Mouse (Mus musculus) adrenal gland (tissue): ENCODE data around the gene Cd164.

Experiments used
- intact Hi-C: fragments of 180-260 bp; cut with DNase I; formaldehyde crosslinking; loops from one replicate; pipeline ENCODE4 v1.15.1; 2025

The Cd164 gene

DNA sequence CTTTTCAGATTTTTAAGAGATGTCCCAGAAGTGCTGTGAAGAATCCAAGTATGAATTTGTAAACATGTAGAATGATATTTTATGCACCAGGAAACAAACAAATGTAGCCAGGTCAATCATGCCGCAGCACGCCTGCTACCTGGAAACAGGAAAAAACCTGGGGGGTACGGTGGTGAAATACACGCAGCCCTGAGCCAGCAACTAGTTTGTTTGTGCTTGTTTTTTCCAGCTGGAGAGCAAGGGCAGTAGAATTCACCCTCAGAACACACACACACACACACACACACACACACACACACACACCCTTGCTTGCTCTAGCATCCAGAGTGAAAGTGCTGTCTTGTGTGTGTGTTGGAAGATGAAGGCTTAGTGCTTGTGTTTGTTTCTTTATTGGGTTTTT, 28.1 kb upstream of the Cd164 start:
- intact Hi-C loops, result no loop called here

DNA sequence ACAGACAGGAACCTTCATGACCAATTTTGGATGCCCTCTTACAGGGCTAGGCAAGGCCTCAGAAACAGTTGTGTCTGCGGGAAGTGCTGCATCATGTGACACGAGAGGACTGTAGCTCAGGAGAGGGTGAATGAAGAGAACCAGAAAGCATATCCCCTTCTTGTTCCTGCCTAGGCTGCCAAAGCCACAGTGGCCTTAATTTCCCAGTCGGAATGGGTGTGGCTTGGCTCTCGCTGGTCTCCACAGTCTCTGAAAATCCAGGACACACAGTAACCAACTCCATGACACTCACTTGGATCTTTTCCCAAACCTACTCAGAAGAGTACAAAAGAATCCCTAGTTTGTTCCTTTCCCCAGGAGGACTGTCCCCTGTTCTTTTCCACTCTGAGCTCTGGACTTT, 18.3 kb upstream of the Cd164 start:
- intact Hi-C loops, result loop anchor here (10.0 kb wide), 2 partner anchors 66 to 196 kb away; partner anchors contain the start of genes Ak9 and Fig4

DNA sequence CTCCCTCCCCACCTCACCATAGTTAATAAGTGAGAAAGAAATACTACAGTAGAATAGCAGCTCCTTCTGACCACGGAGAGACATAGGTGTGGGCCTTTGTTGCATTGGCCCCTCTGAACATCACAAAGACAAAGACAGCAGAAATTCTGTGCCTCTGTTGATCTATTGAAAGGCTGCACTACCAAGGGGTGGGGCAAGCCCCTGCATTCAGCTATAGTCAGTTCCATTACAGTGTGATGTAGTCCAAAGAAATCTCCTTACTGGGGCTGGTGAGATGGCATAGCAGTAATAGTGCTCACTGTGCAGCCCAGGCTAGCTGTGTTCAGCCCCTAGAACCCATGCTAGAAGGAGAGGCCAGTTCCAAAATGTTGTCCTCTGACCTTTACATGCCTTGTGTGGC, 14.2 kb upstream of the Cd164 start:
- intact Hi-C loops, result loop anchor here (10.0 kb wide), 2 partner anchors 70 to 200 kb away; partner anchors contain the start of genes Ak9 and Fig4

DNA sequence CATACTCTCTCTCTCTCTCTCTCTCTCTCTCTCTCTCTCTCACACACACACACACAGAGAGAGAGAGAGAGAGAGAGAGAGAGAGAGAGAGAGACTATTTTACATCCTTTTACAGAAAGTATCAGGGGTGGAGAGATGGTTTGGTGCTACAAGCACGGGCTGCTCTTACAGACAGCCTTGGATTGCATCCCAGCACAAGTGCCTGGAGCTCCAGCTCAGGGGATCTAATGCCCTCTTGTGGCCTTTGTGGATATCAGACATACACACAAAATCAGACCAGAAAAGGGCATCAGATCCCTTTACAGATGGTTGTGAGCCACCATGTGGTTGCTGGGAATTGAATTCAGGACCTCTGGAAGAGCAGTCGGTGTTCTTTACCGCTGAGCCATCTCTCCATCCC, 13.8 kb upstream of the Cd164 start:
- intact Hi-C loops, result loop anchor here (10.0 kb wide), 2 partner anchors 71 to 201 kb away; partner anchors contain the start of genes Ak9 and Fig4

DNA sequence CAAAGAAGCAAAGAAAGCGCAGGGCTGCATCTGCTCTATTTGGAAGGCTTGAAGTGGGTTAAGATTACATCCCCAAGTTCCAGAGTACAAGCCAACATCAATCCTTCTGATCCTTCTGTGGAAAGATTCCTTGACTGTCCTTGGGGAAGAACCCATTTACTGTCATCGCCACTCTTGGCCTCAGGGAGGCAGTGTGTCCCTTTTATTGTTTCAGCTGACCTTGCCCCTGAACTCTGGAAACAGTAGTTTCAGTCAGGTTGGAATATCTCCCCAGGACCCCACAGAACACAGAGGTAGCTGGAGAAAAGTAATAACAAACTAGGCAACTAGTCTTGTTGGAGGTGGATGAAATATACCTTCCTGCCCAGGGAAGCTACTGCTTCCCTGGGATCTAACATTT, 10.1 kb upstream of the Cd164 start:
- intact Hi-C loops, result loop anchor here (2.0 to 10.0 kb wide), 3 partner anchors 74 to 204 kb away; partner anchors contain the start of genes Ak9 and Fig4

DNA sequence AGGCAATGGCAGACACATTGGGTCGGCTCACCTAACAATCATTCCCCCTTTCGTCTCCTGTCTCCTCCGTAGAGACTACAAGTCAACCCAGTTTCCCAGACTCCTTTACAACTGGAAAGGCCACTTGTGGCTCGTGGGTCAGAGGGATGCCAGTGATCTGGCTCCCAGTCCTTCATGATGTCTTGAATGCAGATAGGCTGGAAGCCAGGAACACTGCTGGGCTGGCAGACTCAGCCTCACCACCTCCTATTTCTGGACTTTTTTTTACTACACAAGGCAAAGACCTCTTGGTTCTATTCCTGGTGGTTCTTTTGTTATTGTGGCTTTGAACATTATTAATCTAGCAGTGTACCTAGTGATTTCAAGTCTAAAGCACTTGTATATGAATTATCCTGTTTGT, 4.9 kb upstream of the Cd164 start:
- intact Hi-C loops, result loop anchor here (10.0 kb wide), 1 partner anchor 780 kb away; no protein-coding TSS in a partner anchor

DNA sequence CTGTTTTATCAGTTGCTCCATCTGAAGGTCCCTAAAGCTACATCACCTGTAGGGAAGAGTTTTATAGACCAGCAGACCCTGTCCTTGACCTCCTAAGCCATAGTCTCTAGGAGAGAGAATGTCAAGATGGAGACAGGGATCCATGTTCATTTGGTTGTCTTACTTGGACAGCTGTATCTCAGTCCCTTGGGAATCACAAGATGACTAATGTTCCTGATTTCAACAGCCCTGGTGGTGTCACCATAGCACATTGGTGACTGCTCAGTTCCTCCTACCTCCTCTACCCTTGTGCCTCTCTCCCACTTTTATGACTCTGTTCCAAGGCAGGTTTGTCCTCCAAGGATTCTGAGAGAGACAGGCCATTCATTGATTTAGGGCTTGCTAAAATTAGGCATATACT, 4.3 kb upstream of the Cd164 start:
- intact Hi-C loops, result loop anchor here (10.0 kb wide), 1 partner anchor 780 kb away; no protein-coding TSS in a partner anchor

DNA sequence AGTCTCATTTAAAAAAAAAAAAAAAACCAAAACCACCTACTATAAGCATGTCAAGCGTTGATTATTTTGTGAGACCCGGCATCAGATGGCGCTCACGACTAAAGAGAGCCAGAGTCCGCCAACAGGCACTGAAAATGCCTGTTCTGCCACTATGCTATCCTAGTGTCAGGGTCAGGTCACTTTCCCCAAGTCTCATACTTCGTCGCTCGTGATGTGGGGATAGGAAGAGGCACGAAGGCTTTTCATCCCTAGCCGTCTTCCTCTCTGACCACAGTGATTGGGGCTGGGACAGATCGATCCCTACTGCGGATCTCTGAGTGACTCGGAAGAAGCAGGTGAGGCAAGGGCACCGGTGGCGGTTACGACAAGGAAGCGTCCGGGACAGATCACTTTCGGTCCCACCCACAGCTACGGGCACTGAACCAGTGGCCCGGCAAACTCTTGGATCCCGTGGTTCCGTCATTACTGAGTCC, 670 bp upstream of the Cd164 start:
- intact Hi-C loops, result loop anchor here (2.0 to 10.0 kb wide), 2 partner anchors 164 to 776 kb away; no protein-coding TSS in a partner anchor

DNA sequence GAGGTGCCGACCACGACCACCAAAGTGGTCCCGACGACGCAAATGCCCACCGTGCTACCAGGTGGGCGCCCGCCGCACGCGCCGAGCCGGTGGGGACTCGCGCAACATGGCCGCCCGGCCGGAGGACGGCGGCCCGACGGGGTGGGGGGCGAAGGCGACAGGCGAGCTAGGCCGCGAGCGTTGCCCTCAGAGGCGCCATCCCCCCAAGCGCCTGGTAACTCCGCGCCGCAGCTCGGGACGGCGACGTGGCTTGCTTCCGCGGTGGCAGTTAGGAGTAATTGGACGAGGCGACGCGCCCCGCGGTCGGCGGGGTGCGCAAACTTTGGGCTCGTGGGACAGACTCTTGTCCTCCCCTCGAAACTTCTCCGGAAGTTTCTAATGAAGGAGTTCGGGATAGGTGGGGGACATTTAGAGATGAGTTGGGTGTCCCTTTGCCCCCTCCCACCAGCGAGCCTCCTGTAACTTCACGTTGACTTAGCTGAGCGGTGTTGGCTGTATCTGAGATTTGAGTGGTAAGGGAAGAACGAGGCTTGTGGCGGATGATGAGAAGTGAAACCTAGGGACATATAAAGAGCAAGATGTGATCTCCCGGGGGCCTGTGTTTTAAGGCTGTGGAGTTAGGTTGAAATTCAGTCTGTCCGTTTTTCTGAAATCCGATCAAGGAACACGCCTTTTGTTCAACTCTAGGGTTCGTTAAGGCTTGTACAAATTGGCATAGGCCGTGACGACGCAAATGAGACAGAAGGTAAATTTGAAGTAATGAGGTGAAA, 611 bp downstream of the Cd164 start:
- intact Hi-C loops, result loop anchor here (2.0 to 10.0 kb wide), 2 partner anchors 163 to 775 kb away; no protein-coding TSS in a partner anchor

DNA sequence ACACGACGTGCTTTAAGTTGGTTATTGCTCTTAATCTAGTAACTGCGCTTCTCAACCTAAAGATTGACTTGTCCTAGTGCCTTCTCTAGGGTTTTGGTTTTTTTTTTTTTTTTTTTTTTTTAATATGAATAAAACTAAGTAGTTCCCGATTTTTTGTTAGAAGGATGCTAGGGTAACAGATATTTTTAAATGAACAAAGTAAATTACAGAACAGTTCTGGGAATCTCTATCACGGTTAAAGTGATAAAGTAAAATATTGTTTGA, 1.1 kb downstream of the Cd164 start:
- intact Hi-C loops, result no loop called here

DNA sequence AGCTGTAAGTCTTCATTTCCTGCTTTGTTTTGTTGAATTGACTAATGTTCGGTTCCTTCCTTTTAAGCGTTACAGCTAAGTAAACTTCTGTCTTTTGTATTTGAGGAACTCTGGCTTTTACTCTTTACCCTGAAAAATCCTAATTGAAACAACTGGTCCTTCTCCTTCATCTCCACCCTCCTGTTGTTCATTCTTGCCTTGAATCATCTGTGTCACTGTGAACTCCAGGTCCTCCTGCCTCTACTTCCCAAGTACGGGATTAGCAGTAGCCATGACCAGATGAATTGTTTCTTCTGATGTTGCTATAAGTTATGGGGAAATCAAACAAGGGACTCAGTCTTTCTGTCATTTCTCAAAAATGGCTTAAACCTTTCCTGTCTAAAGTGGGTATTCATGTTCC, 4.2 kb downstream of the Cd164 start:
- intact Hi-C loops, result no loop called here

DNA sequence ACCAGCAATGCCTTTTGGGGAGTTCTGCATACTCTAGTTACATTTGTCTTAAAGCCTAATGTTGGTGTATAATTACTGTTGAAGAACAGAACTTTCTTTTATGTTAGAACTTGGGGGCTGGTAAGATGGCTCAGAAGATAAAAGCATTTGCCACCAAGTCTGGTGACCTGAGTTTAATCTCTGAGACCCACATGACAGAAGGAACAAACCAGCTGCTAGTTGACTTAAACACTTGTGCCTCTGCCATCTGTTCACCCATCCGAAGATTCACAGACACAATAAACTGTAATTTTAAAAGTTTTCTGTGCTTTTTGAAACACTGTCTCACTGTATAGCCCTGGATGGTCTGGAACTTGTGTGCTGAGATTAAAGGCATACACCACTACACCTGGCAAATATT, 6.5 kb downstream of the Cd164 start:
- intact Hi-C loops, result no loop called here

DNA sequence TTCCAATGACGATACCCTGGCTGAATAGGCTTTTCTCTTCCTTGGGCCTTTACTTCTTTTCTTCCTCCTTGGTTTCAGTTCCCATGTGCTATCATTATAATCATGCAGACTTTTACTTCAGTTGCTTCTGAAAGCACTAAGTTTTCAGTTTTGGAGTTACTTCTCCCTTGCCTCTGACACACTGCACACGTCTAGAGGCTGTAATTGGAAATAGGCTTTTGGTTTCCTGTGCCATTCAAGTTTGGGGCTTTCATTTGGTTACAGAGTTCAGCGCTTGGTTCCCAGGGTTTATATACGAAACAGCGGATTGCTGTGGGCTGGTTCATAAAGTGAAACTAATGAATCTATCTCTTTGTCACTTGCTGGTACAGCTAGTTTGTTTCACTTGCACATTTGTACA, 10.8 kb downstream of the Cd164 start:
- intact Hi-C loops, result no loop called here

DNA sequence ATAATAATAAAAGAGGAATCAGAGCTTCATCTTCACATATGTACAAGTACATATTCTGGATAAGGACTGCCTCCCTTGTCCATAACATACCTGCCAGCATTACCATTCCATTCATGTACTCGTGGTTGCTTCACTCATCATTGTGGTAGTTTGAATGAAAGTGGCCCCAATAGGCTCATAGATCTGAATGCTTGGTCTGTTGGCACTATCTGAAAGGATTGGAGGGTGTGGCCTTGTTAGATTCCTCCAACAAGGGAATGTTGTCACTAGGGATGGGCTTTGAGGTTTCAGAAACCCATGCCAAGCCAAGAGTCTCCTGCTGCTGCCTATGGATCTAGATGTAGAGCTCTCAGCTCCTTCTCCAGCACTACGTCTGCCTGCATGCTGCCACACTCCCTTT, 16.8 kb downstream of the Cd164 start:
- intact Hi-C loops, result no loop called here

DNA sequence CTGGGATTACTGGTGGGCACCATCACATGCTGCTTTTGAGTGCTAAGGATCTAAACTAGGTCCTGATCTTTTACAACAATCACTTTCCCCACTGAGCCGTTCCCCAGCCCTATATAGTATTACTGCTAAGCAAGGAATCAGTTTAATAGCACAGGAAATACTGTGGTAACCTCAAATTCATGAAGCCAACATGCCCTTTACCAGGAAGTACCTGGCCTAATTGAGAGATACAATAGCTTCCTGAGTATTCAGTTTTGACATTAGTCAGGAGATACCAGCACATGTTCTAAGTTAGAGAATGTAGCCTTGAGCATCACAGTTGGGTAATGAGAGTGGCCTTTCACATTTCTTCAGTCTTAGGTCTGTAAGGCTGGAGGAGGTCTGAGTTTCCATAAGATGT, 17.5 kb downstream of the Cd164 start:
- intact Hi-C loops, result no loop called here

DNA sequence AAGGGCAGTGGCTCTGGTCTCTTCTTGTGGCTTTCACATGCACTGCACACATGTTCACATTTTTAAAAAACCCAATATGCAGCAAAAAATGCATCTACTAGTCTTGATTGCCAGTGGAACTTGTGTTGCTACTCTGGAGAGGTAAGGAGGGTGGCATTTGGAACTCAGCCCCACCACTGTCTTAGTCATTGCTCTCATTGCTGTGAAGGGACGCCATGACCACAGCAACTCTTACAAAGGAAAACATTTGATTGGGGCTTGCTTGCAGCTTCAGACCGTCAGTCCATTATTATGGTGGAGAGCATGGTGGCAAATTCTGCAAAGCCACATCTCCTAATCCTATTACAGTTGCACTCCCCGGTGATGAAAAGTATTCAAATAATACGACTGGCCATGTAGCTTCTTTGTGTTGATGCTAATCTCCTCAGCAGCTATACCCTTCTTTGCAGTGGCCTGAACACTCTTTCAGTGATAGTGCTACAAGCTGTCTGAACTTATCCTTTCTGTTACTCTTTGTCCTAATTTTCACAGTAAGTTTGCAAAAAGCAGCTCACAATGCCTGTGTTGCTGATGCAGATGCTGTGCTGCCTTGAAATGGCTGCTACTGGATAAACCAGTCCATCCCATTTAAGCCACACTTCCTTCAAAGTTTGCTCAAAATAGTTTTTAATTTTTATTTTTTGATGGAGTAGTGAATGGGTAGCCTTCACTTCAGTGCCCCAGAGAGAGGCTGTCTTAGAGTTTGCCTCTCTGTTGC, 18.2 kb downstream of the Cd164 start:
- intact Hi-C loops, result no loop called here

DNA sequence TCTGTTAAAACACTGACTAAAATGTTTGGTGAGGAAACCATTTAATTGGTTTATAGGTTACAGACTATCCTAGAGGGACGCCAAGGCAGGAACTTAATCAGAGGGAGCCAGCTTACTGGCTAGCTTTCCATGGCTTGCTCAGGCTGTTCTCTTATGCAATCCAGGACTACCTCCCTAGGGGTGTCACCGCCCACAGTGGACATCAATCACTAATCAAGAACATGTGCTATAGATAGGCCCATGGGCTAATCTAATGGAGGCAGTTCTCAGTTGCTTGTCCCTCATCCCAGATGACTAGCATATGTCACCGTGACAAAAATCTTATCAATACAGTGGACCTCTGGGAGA, 18.7 kb downstream of the Cd164 start:
- intact Hi-C loops, result no loop called here

DNA sequence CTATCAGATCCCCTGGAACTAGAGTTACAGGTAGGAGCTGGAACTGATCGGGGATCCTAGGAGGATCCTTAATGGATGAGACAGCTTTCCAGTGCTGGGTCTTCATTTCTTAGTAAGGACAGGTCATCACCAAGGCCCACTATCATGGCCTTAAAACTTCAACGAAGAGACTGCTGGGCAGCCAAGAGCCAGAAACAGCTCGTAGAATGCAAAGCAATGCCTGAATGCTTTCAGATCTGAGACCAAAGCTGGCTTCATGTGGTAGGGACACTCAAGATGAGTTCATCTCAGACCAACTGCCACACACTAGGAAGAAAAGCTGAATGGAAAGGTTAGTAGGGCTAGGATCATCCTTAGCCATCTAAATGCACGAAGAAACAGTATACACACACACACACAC, 19.8 kb downstream of the Cd164 start:
- intact Hi-C loops, result no loop called here

DNA sequence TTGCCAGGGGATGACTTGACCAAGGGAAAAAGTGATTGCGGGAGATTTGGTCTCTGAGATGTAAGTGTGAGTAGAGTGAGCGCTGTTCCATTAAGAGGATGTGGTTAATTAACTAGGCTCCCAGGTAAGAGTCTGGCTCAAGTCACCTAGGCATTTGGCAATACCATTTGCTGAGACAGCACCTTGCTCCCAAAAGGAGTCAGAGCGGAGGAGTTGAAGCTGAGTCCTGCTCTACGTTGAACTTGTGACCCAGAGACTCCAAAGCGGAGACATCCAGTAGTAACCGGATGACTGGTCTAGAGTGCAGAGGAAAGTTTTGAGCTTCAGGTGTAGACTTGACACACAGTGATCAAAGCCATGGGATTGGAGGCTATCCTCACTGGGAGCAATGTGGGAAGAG, 22.8 kb downstream of the Cd164 start:
- intact Hi-C loops, result no loop called here

DNA sequence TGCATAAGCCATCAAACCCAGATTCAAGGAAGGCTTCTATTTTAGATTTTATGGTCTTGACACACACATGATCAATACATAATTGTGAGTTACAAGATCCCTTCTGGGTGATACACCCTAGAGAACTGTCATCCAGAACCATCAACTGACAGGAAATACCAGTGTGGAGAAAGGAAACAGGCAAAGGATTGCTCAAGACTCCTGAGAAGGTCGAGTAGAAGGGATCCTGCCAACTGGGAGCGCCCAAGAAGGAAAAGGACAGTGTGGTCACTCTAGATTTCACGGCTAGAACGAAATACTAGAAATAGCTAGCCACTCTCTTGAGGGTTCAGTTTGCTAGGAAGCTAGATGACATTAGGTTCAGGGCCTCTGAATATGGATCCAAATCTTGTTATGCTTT, 24.2 kb downstream of the Cd164 start:
- intact Hi-C loops, result no loop called here

DNA sequence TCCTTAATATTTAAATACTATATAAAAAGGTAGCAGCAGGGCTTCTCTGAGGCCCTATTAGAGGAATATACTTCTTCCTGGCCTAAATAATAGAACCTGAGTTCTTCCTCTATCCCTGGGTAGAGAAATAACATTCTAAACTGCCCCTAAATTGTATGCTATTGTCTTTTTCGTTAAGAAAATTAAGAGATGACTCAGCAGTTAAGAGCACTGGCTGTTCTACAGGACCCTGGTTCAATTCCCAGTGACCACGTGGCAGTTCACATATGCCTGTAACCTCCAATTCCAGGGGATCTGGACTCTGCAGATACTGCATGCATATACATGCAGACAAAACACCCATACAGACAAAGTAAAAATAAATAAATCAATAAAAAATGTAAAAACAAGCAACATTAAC, 24.6 kb downstream of the Cd164 start:
- intact Hi-C loops, result no loop called here

DNA sequence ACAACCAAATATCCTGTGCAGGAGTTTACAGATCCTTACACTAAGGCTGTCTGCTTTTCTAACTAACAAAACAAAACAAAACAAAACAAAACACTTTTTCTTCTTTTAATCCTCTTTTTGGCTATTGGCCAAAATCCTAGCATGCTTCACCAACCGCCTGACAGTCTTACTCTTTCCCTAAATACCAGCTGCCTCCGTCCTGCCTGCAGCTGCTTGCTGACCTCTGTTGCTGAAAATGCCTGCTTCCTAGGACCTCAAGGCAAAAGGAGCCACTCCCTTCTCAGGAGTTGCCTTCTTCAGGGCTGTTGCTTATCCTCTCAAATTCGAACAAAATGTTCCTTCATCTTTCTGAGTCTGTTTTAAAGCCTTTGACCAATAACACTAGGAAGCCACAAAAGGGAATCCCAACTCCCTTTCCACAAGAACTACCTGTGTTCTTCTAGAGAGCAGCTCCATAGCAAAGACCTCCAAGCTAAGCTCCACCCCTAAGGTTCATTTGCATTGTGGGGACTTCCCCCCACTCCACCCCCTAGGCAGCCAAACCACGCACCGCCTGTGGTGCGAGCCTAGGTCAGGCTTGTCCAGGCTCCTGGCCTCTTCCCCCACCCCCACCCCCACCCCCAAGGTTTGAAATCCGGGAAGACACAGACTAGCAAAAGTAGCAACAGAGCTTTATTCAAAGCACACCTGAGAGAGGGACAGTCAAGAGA, 25.4 kb downstream of the Cd164 start:
- intact Hi-C loops, result no loop called here
